Mouse (Mus musculus): Measurements from ENCODE around the gene Tlcd1. TPM values are rescaled to one million over a fixed set of nuclear protein-coding genes. Genes with fewer than 3 reads are reported as not detected.

Tlcd1 gene
- polyA plus RNA-seq, 1 experiment from 2014 or later = 4.7 TPM

DNA sequence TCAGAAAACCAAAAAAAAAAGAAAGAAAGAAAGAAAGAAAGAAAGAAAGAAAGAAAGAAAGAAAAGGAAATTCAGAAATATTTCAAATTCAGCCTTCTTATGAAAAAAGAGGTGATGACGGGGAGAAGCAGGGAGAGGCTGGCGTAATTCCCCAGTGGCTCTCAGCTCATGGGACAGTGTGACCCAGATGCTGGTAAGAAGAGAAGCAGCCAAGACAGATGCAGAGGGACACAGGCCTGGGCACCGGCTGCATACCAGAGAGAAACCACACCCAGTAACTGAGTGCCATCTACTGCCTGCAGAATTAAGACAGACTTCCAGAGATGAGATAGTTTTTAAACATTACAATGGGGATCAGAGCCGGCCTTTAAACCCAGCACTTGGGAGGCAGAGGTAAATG lies 47.1 kb downstream of the Tlcd1 start:
- Histone ChIP-seq H3K9me3 (replicated peaks) (no peaks in the 10 kb centered on the region), H3K9ac (no peak overlapping the region), H3K4me3 (no peak overlapping the region), H3K4me1 (no peaks in the 10 kb centered on the region), H3K27me3 (no peaks in the 10 kb centered on the region), H3K36me3 (ENCODE audit: poor library complexity, severe bottlenecking) (peaks cover 97% of the 10 kb centered on the region), H3K27ac (no peak overlapping the region), H3K4me2 (no peak overlapping the region)
- no peak for ATAC-seq
- WGBS = 94% methylated on average over 4 of the region's 4 CpGs

Small RNA genes within 50 kb of the gene (microRNA-seq; reads per million reads assigned to microRNA genes)
- gene Mir7653 = not detected

Other genes with a start within 250 kb of the Tlcd1 start
- gene Sez6, start 245.9 kb upstream of the Tlcd1 start, polyA plus RNA-seq (2015; fragmentation: Nextera tagmentation; extraction: Ambion mirVana) = 141 and 165 TPM in 2 replicates
- gene Phf12, start 194.0 kb upstream of the Tlcd1 start, polyA plus RNA-seq (2015; fragmentation: Nextera tagmentation; extraction: Ambion mirVana) = 20.7 and 24.5 TPM in 2 replicates
- gene Dhrs13, start 144.4 kb upstream of the Tlcd1 start, polyA plus RNA-seq (2015; fragmentation: Nextera tagmentation; extraction: Ambion mirVana) = 23.4 and 26.6 TPM in 2 replicates
- 69.6 and 78.1 TPM in 2 replicates for gene Flot2, start 138.8 kb upstream of the Tlcd1 start, polyA plus RNA-seq (2015; fragmentation: Nextera tagmentation; extraction: Ambion mirVana)
- gene Eral1, start 96.3 kb upstream of the Tlcd1 start, polyA plus RNA-seq (2015; fragmentation: Nextera tagmentation; extraction: Ambion mirVana) = 33.0 and 36.6 TPM in 2 replicates
- 22.1 and 23.7 TPM in 2 replicates for gene Fam222b, start 82.1 kb upstream of the Tlcd1 start, polyA plus RNA-seq (2015; fragmentation: Nextera tagmentation; extraction: Ambion mirVana)
- 114 and 121 TPM in 2 replicates for gene Traf4, start 11.1 kb upstream of the Tlcd1 start, polyA plus RNA-seq (2015; fragmentation: Nextera tagmentation; extraction: Ambion mirVana)
- 5.4 and 8.7 TPM in 2 replicates for gene Nek8, start within 50 bp of the Tlcd1 start, polyA plus RNA-seq (2015; fragmentation: Nextera tagmentation; extraction: Ambion mirVana)
- 970 and 1,119 TPM in 2 replicates for gene Rpl23a, start 6.9 kb downstream of the Tlcd1 start, polyA plus RNA-seq (2015; fragmentation: Nextera tagmentation; extraction: Ambion mirVana)
- 39.7 and 42.1 TPM in 2 replicates for gene Rab34, start 11.7 kb downstream of the Tlcd1 start, polyA plus RNA-seq (2015; fragmentation: Nextera tagmentation; extraction: Ambion mirVana)
- gene Proca1, start 16.7 kb downstream of the Tlcd1 start, polyA plus RNA-seq (2015; fragmentation: Nextera tagmentation; extraction: Ambion mirVana) = 1.3 and 1.6 TPM in 2 replicates
- gene Sdf2, start 69.0 kb downstream of the Tlcd1 start, polyA plus RNA-seq (2015; fragmentation: Nextera tagmentation; extraction: Ambion mirVana) = 62.7 and 64.1 TPM in 2 replicates
- 24.9 and 29.4 TPM in 2 replicates for gene Supt6, start 69.3 kb downstream of the Tlcd1 start, polyA plus RNA-seq (2015; fragmentation: Nextera tagmentation; extraction: Ambion mirVana)
- 61.8 and 73.0 TPM in 2 replicates for gene 2610507B11Rik, start 85.0 kb downstream of the Tlcd1 start, polyA plus RNA-seq (2015; fragmentation: Nextera tagmentation; extraction: Ambion mirVana)
- 0.18 and 0.35 TPM in 2 replicates for gene BC030499, start 114.1 kb downstream of the Tlcd1 start, polyA plus RNA-seq (2015; fragmentation: Nextera tagmentation; extraction: Ambion mirVana)
- gene Spag5, start 124.8 kb downstream of the Tlcd1 start, polyA plus RNA-seq (2015; fragmentation: Nextera tagmentation; extraction: Ambion mirVana) = 41.8 and 46.4 TPM in 2 replicates
- 135 and 142 TPM in 2 replicates for gene Aldoc, start 146.3 kb downstream of the Tlcd1 start, polyA plus RNA-seq (2015; fragmentation: Nextera tagmentation; extraction: Ambion mirVana)
- gene Pigs, start 151.7 kb downstream of the Tlcd1 start, polyA plus RNA-seq (2015; fragmentation: Nextera tagmentation; extraction: Ambion mirVana) = 55.0 and 62.0 TPM in 2 replicates
- 68.7 and 70.2 TPM in 2 replicates for gene Unc119, start 166.8 kb downstream of the Tlcd1 start, polyA plus RNA-seq (2015; fragmentation: Nextera tagmentation; extraction: Ambion mirVana)
- gene Foxn1, start 209.8 kb downstream of the Tlcd1 start, polyA plus RNA-seq (2015; fragmentation: Nextera tagmentation; extraction: Ambion mirVana) = not detected in 2 replicates
- not detected in 2 replicates for gene Slc13a2, start 245.5 kb downstream of the Tlcd1 start, polyA plus RNA-seq (2015; fragmentation: Nextera tagmentation; extraction: Ambion mirVana)